Mouse (Mus musculus) right cerebral cortex, postnatal 14 days (tissue): ENCODE measurements at regions not wholly inside any gene's neighbourhood (a gene's known extent, or its start where the extent isn't known, plus 50 kb on each side); places are given as distances from the start of the nearest gene placed in this dataset.
A peak's percentile ranks its signal among the peaks of the same experiment; 100 is the strongest.
"Not testable (repeated sequence)": the region's sequence is repeated elsewhere in the genome, so short reads cannot be mapped to it uniquely, and the experiment has no call there.

Experiments used
- DNase-seq: peaks from one replicate; pipeline ENCODE4 v3.0.0; 2022

DNA sequence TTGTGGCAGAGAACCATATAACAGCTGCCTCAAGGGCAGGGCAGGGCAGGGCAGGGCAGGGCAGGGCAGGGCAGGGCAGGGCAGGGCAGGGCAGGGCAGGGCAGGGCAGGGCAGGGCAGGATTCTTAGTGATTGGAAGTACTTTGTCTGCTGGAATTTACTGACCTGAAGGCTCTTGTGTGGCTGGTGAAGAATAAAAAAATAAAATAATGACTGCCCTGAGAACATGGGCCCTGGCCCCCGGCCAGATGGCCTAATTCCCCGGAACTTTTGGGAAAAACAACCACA is 169.3 kb downstream of the Qk start:
- DNase-seq, result not testable (repeated sequence)

DNA sequence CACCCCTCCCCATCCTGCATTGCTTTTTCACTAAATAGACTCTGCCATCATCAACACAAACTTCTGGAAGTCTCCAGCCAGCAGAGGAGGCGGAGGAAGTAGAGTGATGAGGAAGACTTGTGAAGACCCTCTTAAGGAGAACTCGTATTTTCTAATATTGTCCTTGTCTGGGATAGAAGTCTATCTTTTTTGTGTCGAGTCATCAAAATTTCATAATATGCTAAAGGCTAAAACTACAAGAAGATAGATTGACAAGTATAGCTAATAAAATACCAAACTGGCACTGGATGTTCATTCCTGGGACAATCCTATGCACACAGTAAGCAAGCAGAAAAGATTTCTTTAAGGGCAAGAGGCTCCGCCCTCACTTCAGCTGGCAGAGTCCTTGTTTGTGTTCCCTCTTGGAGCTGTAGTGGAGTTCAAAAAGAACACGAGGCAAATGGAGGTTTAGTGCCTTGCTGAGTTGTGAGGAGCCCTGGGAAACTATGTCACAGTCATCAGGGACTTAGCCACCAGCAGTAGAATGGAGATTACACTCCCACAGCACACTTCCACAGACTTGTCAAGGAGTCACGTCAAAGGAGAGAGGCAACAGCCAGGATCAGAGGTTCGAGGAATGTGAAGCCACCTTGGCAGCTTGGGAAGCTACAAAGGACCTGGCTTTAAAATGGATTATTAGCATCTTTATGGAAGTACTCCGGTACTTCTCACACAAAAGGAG is 169.8 kb downstream of the Qk start:
- no peak for DNase-seq

DNA sequence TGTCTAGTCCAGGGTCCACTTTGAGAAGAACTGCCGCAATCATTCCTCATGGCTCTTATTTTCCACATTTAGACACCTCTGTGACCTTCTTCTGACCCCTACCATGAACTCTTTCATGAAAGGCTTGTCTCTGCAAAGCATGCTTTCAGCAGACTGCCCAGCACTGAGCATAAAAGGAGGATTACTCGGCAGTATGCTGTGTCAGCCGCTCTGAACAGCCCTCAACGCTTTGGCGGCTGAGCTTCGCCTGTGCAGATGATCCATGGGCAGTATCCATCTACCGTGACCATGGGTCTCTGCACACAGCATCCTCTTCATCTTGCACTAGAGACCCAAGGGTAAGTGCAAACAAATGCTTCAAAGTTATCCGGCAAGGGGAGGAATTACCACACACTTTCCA is 172.5 kb downstream of the Qk start:
- DNase-seq, result no peak

DNA sequence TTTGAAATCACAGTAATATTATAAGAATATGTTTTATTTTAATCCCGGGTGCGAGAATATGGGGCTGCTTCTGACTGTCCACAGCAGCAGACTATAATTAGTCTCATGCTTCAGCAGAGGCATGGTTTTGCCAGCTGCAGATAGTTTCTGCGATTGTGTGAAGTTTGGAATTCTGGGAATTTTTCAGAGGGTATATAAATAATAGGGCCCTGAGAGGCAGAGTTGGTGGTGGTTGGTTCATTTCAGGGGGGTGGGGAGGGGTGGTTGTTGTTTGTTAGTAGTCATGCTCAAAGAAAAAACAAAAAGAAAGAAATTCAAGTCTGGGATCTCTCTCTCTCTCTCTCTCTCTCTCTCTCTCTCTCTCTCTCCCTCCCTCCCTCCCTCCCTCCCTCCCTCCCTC is 173.1 kb downstream of the Qk start:
- DNase-seq, result no peak

DNA sequence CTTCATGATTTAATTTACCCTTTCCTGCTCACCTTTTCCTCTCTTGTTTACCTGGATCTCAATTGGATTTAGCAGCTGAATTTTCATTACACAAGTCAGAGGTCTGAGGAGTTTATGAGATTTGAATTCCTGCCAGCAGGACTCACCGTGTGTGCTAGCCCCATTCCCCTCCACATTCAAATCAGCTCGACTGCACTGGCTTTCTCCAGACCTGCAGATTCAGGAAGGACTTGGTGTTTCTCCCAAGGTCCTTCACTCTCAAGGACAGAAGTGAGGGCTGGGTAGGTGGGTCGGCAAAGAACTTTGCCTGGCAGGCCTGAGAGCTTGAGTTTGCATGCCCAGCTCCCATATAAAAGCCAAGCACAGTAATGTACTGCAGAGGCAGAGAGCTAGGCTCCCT is 180.8 kb downstream of the Qk start:
- no peak for DNase-seq

DNA sequence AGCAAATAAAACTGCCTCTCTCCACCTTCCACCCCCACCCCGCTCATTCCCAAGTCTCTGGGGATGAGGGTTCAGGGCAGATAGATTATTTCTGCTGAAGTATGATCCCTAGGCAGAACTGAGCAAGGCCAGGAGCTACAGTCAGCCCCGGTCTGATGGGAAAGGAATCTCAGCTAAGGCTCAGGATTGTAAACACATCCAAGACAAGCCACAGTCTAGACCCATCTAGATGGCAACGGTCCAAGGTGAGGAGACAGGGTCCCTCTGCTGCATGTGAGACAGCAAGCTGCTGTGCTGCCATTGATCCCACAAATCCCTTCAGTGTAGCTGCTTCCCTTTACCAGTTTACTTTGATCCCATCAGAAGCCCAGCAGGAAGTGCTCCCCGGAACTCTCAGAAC is 181.3 kb downstream of the Qk start:
- DNase-seq, result no peak

DNA sequence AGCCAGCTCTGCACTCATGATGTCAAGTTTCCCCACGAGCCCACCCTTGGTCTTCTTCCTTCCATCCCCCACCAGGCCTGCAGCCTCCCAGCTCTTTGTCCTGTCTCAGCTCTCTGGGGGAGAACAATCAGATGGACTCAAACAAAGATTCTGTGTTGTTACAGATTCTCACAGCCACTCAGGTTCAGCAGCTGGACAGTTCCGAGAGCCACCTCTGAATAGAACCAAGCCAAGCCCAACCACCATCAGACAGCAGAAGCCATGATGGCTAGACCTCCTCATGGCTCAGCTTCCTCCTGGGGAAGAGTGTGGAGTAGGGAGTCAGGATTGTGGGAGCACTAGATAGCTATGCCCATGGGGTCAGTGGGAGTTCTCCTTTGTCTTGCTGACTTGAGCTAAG is 184.5 kb downstream of the Qk start:
- DNase-seq, result no peak

DNA sequence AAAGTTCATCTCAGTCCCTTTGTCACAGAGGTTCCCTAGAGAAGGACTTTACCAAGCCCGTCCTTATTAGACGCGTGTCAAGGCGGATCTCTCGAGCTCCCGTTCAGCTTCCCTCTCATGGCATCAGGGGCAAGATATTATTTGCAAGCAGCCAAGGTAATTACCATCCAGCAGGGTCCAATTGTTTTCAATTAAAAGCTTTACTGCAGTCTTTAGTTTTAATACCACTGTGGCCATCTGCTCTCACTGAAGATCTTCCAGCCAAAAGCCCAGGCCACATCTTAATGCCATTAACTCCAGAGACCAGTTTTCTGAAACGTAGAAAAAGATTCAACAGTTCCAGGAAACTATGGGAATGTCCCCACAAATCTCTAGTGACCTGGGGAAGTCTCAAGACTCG is 191.1 kb downstream of the Qk start:
- no peak for DNase-seq

DNA sequence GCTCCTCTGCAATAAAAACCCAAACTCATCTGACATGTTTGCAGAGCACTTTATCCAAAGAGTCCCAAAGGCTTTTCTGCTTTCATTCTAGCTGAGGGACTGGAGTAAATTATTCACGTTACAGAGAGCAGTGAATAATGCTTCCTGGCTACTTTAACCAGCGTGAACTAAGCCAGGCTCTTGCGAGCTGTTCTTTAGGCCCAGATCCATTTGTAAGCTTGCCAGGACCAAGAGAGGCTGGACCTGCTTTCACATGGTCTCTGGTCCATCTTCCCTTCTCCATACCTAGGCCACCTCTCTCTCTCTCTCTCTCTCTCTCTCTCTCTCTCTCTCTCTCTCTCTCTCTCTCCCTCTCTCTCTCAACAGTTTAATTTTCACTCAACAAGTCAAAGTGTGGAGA is 197.2 kb downstream of the Qk start:
- DNase-seq, result no peak

DNA sequence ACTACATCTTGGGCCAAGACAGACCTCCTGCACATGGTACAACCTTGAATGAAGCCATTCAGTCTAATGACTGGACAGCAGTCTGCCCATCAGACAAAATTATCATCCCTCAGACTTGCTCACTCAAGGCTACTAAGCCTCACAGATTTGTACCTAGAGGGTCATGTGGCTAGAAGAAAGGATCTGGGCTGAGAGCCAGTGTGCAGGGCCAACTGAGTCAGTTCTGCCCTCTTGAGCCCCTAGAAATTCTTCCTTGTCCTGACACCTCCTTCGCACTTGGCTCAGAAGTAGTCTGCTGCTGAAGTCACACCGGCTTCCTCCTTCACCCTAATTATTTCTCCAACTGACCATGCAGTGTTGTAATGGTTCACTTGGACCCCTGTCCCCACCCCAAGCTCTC is 207.5 kb downstream of the Qk start:
- DNase-seq, result no peak

DNA sequence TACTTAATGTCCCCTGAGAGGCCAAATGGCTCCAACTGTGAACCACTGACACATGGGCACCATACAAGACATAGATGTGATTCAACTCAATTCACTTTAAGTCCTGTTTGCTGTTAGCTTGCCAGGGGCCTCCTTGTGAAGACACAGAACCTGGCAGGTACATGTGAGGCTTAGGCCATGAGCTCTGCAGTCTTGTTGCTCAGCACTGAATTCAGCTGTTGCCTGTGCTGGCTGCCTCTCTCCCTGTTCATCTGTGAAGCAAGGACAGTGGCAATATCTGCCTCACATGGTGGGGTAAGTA is 209.3 kb downstream of the Qk start:
- no peak for DNase-seq

DNA sequence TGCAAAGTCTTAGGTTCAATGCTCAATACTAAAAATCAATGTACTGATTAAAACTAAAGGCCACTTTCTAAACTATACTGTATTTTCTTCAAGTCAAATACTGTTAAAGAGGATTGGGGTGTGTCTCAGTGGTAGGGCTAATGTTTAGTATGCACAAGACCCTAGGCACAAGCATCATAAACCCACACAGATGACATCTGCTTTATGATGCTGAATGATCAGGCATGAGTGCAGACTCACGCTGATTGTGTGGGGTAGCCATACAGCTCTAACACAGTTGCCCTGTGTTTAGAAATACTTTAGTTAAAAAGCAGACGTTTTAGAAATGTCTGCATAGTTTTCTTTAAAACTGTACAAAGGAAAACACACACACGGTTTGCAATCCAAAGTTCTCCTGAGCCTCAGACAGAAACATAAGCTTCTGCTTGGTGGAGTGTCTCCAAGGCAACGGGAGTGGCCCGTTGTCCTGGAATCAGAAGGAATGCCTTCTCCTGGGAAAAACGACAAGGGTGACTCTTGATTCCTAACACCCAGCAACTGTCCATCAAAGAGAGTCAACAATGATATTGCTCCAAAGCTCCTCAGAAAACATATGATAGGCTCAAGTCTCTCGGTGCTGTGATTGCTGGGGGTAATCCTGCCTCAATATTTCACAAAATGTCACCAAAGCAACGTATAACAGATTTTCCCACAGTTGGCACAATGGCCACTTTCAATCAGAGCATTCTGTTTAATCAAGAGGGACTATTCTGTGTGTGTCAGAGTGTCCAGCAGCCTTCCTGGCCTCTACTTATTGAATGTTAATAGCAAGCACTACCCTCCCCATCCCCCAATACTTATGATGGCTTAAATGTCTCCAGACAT is 209.9 kb downstream of the Qk start:
- no peak for DNase-seq

DNA sequence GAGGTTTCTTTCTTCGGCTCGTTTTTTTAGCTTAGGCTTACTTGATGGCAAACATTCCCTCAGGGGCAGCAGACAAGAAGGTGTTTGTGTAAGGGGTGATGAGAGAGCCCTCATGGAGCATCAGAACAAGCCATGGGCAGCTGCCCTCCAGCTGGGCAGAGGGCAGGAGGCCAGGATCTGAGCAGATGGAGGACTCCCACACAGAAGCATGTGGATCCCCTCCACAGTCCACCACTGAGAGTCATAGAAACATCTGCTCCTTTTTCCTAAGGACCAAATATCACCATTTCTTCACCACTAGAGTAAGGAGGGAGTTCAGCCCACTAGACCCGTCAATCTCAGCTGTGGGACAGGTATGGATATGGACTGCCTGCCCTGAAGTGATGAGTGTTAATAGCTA is 214.4 kb downstream of the Qk start:
- DNase-seq, result peak; percentile 21

DNA sequence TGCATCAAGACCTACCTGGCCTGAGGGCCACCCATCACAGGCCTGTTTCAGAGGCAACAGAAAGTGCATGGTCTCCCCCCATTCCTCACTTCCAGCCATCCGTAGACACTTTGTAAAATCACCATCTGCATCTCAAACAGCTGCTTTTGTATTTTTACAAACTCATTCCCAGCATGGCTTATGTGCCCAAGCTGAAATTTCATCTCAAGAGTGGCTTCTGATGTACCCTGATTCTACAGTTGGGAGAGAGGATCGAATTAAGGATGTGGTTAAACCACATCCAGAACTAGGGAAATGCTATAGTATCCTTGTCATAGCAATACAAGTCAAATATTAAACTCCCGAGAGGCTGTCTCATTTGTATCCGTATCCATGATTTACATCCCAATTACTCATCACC is 221.5 kb downstream of the Qk start:
- no peak for DNase-seq

DNA sequence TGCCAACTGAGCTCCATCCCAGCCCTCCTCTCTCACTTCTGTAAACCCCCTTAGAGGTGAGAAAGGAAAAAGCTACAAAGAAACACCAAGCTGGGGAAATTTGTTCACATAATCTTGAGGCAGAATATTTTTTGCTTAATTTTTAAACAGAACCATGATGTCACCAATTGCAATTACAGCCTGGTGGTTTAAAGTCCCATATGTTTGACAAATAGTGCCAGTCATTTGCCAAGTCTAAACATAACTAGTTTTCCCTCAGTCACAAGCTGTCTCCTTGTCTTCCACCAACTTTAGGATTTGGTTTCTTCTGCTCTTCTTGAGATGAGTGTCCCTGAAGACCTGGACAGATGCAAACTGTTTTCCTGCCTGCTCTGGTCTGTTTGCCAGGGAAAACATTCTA is 222.0 kb downstream of the Qk start:
- no peak for DNase-seq

DNA sequence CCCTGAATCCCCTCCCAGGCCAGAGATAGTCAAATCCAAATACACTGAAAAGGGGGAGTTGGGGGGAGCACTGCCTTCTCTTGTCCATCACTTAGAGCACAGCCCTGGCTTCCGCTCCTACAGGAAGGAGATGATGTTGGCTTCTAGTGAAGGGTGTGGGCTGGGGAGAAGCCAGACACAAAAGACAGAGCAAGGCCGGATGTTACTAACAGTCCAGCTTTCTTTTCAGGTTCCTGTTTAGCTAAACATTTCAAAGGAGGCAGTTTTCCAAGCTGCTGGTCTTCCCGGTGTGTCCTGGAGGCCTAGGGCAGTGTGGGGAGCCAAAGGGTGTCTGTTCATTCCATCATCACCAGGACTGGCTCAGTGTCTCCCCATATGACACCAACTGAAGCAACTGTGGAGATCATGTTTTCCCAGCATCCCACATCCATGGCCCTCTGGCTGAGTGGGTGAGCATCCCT is 223.8 kb downstream of the Qk start:
- no peak for DNase-seq

DNA sequence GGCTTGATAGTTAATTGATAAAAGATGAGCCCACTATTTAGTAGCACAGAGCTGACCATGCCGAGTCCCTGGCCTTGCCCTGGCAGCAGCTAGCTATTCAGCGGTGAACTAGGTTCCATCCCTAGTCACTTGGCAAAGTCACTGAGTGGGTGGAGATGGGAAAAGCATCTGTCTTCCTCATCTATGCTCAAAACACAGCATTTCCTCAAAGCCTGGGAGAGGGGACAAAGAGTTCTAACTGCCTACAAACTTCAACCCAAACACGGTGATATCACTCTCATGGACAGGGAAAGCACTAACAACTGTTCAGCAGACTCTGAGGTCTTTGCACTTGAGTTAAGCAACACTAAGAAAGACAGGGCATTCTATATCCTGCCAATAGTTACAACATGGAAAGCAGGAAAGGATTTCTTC is 225.5 kb downstream of the Qk start:
- DNase-seq, result no peak

DNA sequence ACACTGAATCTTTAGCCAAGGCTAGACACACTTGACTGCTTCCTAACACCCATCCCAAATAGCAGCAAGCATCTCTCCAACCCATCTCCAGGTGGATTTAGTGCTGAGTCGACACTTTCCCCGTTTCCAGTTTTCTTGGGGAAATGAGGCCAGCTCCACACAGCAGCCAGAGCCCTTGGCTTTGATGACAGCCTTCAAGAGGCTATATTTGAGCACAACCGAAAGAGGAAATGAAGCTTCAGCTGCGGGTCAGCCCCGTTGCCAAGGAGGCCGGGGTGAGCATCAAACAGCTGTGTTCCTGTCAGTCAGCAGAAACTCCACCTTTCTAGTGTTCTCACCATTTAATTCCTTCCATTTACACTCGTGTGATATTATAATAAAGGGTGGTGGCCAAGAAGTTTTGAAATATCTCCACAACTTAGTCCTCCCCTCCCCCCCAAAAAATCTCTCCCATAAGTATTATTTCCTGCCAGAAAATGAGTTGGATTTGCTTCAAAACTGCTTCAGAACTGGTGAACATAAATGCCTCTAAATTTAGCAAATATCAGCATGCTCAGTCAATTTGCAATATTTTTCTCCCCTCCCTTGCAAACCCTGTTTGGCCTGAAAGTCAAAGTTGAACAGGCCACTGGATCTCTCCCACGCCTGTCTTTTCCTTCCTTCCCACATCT is 226.1 kb downstream of the Qk start:
- DNase-seq, result peak; percentile 11

DNA sequence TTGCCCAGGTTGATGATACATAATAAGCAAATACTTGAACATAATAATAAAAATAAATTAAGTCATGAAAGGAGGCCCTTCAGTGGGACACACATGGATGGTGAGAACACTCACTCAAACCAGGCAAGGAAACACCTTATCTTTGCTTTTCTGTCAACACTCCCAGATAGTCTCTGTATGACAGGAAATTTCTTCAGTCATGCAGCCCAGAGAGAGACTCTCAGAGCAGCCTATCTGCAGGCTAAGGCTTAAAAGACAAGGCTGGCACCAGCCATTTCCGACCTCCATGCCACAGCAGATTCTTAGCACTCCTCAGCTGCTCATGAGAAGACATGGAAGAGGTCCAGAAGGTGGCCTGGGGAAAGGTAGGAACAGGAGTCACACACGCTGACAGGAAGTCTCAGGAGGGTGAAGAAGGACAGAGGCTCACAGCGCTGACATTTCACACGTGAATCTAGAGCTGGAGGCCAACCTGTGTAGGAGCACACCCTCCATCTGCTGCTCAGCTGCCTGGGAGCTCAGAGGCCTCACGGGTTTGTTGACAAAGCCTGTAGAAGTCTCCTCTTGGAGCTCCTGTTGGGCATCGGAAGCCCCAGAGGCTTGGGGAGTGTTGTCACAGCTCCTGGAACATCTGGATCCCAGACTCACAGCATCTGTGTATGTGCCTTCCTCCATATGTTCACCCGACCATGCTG is 232.3 kb downstream of the Qk start:
- DNase-seq, result no peak

DNA sequence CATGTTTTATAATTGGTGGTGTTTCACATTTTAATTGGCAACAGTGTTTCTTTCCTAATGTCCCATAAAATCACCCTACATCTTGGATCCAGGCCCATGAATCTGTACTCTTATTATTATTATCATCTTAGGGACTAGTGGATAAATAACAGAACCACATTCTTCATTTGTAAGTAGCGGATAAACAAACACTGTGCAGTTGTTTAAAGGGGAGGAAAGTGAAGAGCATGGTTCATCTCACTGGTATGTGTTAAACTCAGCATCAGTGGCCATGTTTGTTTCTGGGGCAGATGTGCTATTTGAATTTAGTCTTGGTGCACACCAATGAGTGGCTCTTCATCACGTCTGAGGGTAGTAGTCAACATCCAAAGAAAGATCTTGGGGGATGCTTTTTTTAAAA is 233.1 kb downstream of the Qk start:
- no peak for DNase-seq

DNA sequence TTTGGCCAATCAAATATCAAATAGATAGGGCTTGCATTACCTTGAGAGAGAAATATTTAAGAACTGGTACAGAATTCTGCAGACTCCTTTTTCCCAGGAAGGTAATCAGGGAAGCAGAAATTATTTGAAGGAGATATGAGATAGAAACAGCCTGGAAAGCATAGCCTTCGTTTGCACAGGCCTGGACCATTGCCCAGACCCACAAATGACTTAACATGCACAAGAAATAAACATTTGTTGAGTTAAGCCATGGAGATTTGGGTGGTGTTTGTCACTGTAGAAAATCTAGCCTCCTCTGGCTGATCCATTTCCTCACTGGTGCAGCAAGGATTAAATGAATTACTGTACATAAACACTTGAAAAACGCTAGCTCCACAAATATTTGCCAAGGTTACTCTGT is 233.5 kb downstream of the Qk start:
- DNase-seq, result peak; percentile 40

DNA sequence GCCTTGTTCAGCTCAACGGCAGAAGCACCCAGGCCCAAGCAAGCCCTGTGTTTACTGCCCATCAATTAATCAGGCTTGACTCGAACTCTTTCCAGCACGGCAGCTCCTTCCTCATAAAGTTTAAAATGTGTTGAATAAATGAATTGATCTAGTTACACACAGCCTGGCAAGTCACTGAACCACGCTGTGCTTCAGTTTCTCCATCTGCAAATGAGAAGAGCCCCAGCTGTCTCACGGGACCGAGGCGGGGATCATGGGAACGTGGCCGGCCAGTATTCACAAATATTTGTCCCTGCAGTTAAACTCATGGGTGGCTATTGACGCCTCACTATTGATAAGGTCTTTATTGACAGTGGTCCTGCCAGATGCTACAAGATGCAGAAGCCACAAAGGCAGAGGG is 237.9 kb downstream of the Qk start:
- DNase-seq, result no peak

DNA sequence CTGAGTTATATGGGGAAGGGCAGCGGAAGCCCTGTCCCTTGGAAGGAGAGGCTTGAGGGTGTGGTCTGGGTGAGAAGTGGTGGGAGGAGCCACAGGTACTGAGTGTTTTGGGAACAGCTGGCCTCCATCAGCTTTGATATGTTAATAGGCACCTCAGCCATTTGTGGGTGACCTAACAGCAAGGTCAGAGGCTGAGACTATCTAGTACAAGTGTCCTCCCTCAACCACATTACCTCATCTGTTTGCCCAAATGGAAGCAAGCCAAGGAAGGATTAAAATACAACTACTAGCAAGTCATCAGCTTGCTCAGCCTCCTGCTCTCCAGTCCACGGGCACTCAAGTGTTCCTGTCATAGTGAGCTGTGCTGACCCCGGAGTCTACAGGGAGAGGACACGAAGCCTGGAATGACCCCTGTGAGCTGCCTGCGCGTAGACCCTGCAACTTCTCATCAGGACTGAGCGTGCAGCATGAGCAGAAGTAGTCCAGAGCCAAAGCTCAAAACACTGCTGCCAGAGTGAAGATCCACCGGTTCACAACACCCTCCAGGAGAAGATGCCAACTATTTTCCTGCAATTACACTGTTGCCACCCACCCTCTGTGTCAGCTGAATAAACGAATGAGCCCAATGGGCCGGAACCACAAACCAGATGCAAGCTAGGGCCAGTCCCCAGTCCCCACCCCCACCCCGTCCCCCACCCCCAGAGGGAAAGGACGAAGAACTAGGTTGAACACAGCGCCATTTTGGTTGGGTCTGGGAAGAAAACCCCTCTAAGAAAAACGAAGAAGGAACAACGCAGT is 239.6 kb downstream of the Qk start:
- no peak for DNase-seq
